Comparison of ENCODE assay signal across 18 mouse cellular contexts in genomic region chr3:123072472-123072871, GRCm38 (mm10). TPM values are rescaled to one million over a fixed set of nuclear protein-coding genes. Genes with fewer than 3 reads are reported as not detected.
DNase-seq lines count a peak whose midpoint lies in the region; ATAC-seq and TF ChIP-seq lines count a peak whose summit lies in the region.
"Had no signal": no experiment of that assay in that cellular context is flagged by ENCODE, and none has a peak within 500 bp of the region (broad histone marks: within the 10 kb centered on the region; RNA-seq: fewer than 3 reads in every experiment).

No protein-coding gene starts in this region.

- no peaks in the 10 kb centered on the region for H3K36me3 ChIP-seq in heart, embryonic 11.5 days (ENCODE audit: control insufficient read depth, insufficient read depth, low read length)
- H3K36me3 ChIP-seq in kidney, postnatal 0 days (ENCODE audit: insufficient read depth, low read length), result no peaks in the 10 kb centered on the region
- no peaks in the 10 kb centered on the region for H3K36me3 ChIP-seq in intestine, embryonic 15.5 days
- H3K36me3 ChIP-seq in stomach, embryonic 15.5 days, result no peaks in the 10 kb centered on the region
- H3K36me3 ChIP-seq in hindbrain, embryonic 14.5 days (replicated peaks; ENCODE audit: control insufficient read depth, insufficient read depth), result no peaks in the 10 kb centered on the region
- H3K36me3 ChIP-seq: embryonic facial prominence, embryonic 10.5 days had no signal

- no peaks in the 10 kb centered on the region for H3K27me3 ChIP-seq in heart, embryonic 11.5 days (ENCODE audit: control insufficient read depth, insufficient read depth, low read length)
- H3K27me3 ChIP-seq in kidney, postnatal 0 days (ENCODE audit: insufficient read depth, low read length), result no peaks in the 10 kb centered on the region
- H3K27me3 ChIP-seq in intestine, embryonic 15.5 days (replicated peaks), result no peaks in the 10 kb centered on the region
- no peaks in the 10 kb centered on the region for H3K27me3 ChIP-seq in stomach, embryonic 15.5 days (replicated peaks)
- H3K27me3 ChIP-seq in hindbrain, embryonic 14.5 days (ENCODE audit: control insufficient read depth, insufficient read depth, low read length), result no peaks in the 10 kb centered on the region
- H3K27me3 ChIP-seq: forebrain, embryonic 13.5 days had no signal

- H3K4me1 ChIP-seq in heart, embryonic 11.5 days (ENCODE audit: control insufficient read depth, insufficient read depth, low read length), result peaks cover 21% of the 10 kb centered on the region
- no peaks in the 10 kb centered on the region for H3K4me1 ChIP-seq in kidney, postnatal 0 days (replicated peaks; ENCODE audit: insufficient read depth, low read length)
- H3K4me1 ChIP-seq in intestine, embryonic 15.5 days (replicated peaks), result no peaks in the 10 kb centered on the region
- no peaks in the 10 kb centered on the region for H3K4me1 ChIP-seq in stomach, embryonic 15.5 days
- no peaks in the 10 kb centered on the region for H3K4me1 ChIP-seq in hindbrain, embryonic 14.5 days (replicated peaks; ENCODE audit: control insufficient read depth, insufficient read depth, low read length)
- H3K4me1 ChIP-seq: forebrain, embryonic 13.5 days had no signal

- ATAC-seq in heart, embryonic 11.5 days (replicated peaks; ENCODE audit: insufficient number of reproducible peaks, low FRiP score, low TSS enrichment), result no peak
- no peak for ATAC-seq in kidney, postnatal 0 days (replicated peaks; ENCODE audit: low FRiP score, low read depth)
- ATAC-seq in intestine, embryonic 15.5 days, result peak; percentile 46; the same call in 1 of the 2 replicates
- no peak for ATAC-seq in stomach, embryonic 15.5 days (ENCODE audit: insufficient read depth, low FRiP score, low read depth)
- no peak for ATAC-seq in hindbrain, embryonic 14.5 days (ENCODE audit: low FRiP score)
- ATAC-seq: forebrain, embryonic 13.5 days; forebrain, postnatal 0 days; hindbrain, embryonic 16.5 days had no signal

- no peaks in the 10 kb centered on the region for H3K9me3 ChIP-seq in heart, embryonic 11.5 days (replicated peaks; ENCODE audit: control insufficient read depth, low read length)
- no peaks in the 10 kb centered on the region for H3K9me3 ChIP-seq in kidney, postnatal 0 days (replicated peaks; ENCODE audit: low read length)
- H3K9me3 ChIP-seq in intestine, embryonic 15.5 days, result no peaks in the 10 kb centered on the region
- H3K9me3 ChIP-seq in stomach, embryonic 15.5 days, result no peaks in the 10 kb centered on the region
- H3K9me3 ChIP-seq in hindbrain, embryonic 14.5 days (ENCODE audit: control insufficient read depth, low read length), result no peaks in the 10 kb centered on the region
- H3K9me3 ChIP-seq: embryonic facial prominence, embryonic 10.5 days had no signal

- no peak overlapping the region for H3K4me3 ChIP-seq in heart, embryonic 11.5 days (ENCODE audit: low read depth, low read length)
- no peak overlapping the region for H3K4me3 ChIP-seq in kidney, postnatal 0 days (replicated peaks; ENCODE audit: low read depth, low read length)
- H3K4me3 ChIP-seq in intestine, embryonic 15.5 days (replicated peaks), result no peak overlapping the region
- H3K4me3 ChIP-seq in stomach, embryonic 15.5 days (replicated peaks), result no peak overlapping the region
- H3K4me3 ChIP-seq in hindbrain, embryonic 14.5 days (replicated peaks; ENCODE audit: low read length), result no peak overlapping the region
- H3K4me3 ChIP-seq: embryonic facial prominence, embryonic 10.5 days; forebrain, embryonic 13.5 days had no signal

- no CpG with 5 or more reads among the region's 1 CpGs for WGBS in heart, embryonic 11.5 days (ENCODE audit: insufficient replicate concordance)
- WGBS in kidney, postnatal 0 days, result no CpG with 5 or more reads among the region's 1 CpGs
- WGBS in intestine, embryonic 15.5 days, result no CpG with 5 or more reads among the region's 1 CpGs
- WGBS in stomach, embryonic 15.5 days, result no CpG with 5 or more reads among the region's 1 CpGs
- WGBS in hindbrain, embryonic 14.5 days, result no CpG with 5 or more reads among the region's 1 CpGs

- intact Hi-C loops in heart, postnatal 25 days (cut with DNase I), result loop anchor here (5.0 kb wide), 1 partner anchor 40 kb away; no protein-coding TSS in a partner anchor

- H3K4me2 ChIP-seq in heart, embryonic 11.5 days, result no peak overlapping the region
- H3K4me2 ChIP-seq in kidney, postnatal 0 days (ENCODE audit: low read length), result no peak overlapping the region
- no peak overlapping the region for H3K4me2 ChIP-seq in intestine, embryonic 15.5 days (replicated peaks)
- H3K4me2 ChIP-seq in stomach, embryonic 15.5 days, result no peak overlapping the region
- H3K4me2 ChIP-seq in hindbrain, embryonic 14.5 days (replicated peaks), result no peak overlapping the region
- H3K4me2 ChIP-seq: forebrain, embryonic 13.5 days had no signal

- peak overlapping the region; percentile 46 for H3K27ac ChIP-seq in heart, embryonic 11.5 days (ENCODE audit: low read depth, low read length)
- H3K27ac ChIP-seq in kidney, postnatal 0 days, result 0 out of 2 replicates have a peak overlapping the region, but pooled peaks have one; percentile 6
- H3K27ac ChIP-seq in intestine, embryonic 15.5 days, result no peak overlapping the region
- peak overlapping the region; percentile 8; the same call in 1 of the 2 replicates for H3K27ac ChIP-seq in stomach, embryonic 15.5 days
- no peak overlapping the region for H3K27ac ChIP-seq in hindbrain, embryonic 14.5 days
- H3K27ac ChIP-seq: embryonic facial prominence, embryonic 10.5 days; forebrain, embryonic 13.5 days had no signal

- no peak overlapping the region for H3K9ac ChIP-seq in heart, embryonic 11.5 days (ENCODE audit: low read depth, low read length)
- H3K9ac ChIP-seq in kidney, postnatal 0 days (ENCODE audit: low read depth, low read length), result no peak overlapping the region
- no peak overlapping the region for H3K9ac ChIP-seq in intestine, embryonic 15.5 days
- no peak overlapping the region for H3K9ac ChIP-seq in stomach, embryonic 15.5 days
- H3K9ac ChIP-seq in hindbrain, embryonic 14.5 days, result no peak overlapping the region
- H3K9ac ChIP-seq: forebrain, embryonic 13.5 days; forebrain, postnatal 0 days had no signal

- DNase-seq in heart, postnatal 25 days (ENCODE audit: low spot score), result no peak
- no peak for DNase-seq in kidney, postnatal 0 days (ENCODE audit: low spot score)
- no peak for DNase-seq in kidney, postnatal 25 days
- DNase-seq in hindbrain, embryonic 14.5 days (ENCODE audit: low spot score), result no peak
- DNase-seq in cerebellum, adult 11 months, result no peak
- DNase-seq: adrenal gland, postnatal 14 days; cerebellum, adult 18-20 months; cerebellum, adult 9-11 months; forebrain, postnatal 0 days; gastrocnemius, postnatal 14 days; heart, postnatal 36 days had no signal

- TF ChIP-seq CTCF in kidney, postnatal 0 days (IDR thresholded peaks at IDR 0.05; ENCODE audit: low read depth), result no peak

RNA-seq across cellular contexts. Expression of gene Myoz2, which starts 37.7 kb away (rescaled TPM):
- 100 and 111 TPM in 2 replicates for polyA plus RNA-seq in heart, embryonic 11.5 days (2014; fragmentation: Nextera tagmentation; extraction: Ambion mirVana)
- 1,000 to 10,000 TPM; 2,092 to 2,205 TPM for total RNA-seq in heart, postnatal 25 days (2021)
- not detected in 2 replicates for polyA plus RNA-seq in kidney, postnatal 0 days (2015; fragmentation: Nextera tagmentation; extraction: Ambion mirVana)
- 0.59 TPM in 1 of 2 replicates, not detected in the other for polyA plus RNA-seq in intestine, embryonic 15.5 days (2015; fragmentation: Nextera tagmentation; extraction: Ambion mirVana)
- polyA plus RNA-seq in stomach, embryonic 15.5 days (2015; fragmentation: Nextera tagmentation; extraction: Ambion mirVana), result 0.95 and 1.2 TPM in 2 replicates
- not detected in 2 replicates for polyA plus RNA-seq in hindbrain, embryonic 14.5 days (2014; fragmentation: Nextera tagmentation; extraction: Ambion mirVana)
- total RNA-seq: adrenal gland, postnatal 14 days; MEL had no signal
- polyA plus RNA-seq: embryonic facial prominence, embryonic 10.5 days; forebrain, embryonic 13.5 days; forebrain, postnatal 0 days had no signal

Comparison
In these comparisons a context has a peak if more than half of its experiments do, and no peak if none do; other contexts are left out.
1. H3K27ac ChIP-seq: peak in heart, embryonic 11.5 days (single experiment), kidney, postnatal 0 days (single experiment) and stomach, embryonic 15.5 days (single experiment); none in intestine, embryonic 15.5 days (single experiment) and hindbrain, embryonic 14.5 days (single experiment).
2. RNA of gene Myoz2, which starts 37.7 kb away (polyA plus RNA-seq): 100 to 111 TPM in heart, embryonic 11.5 days; 0.95 to 1.2 TPM in stomach, embryonic 15.5 days, 0.59 TPM in intestine, embryonic 15.5 days, not detected in hindbrain, embryonic 14.5 days and not detected in kidney, postnatal 0 days; every median in the first group is over 10 times any median in the second.